Mouse (Mus musculus): ENCODE results near the gene Pacrg.

GRCm38 (mm10) chr17:10454406-10454805 is 385.7 kb downstream of the Pacrg start:
- TF ChIP-seq HCFC1 (IDR thresholded peaks at IDR 0.05; ENCODE audit: low read depth, low read length): no peak
- TF ChIP-seq POLR2AphosphoS2 (IDR thresholded peaks at IDR 0.05; ENCODE audit: low read depth, low read length): no peak
- no peak for TF ChIP-seq ZC3H11A (IDR thresholded peaks at IDR 0.05; ENCODE audit: low read depth, low read length)
- TF ChIP-seq CTCF (conservative IDR thresholded peaks at IDR 0.05 in 1 of 2, IDR thresholded peaks at IDR 0.05 in 1 of 2; ENCODE audit: low read depth in 2 of 2, low read length in 2 of 2): no peak
- TF ChIP-seq ZNF384 (IDR thresholded peaks at IDR 0.05; ENCODE audit: low read depth, low read length): no peak
- no peak for TF ChIP-seq CHD2 (IDR thresholded peaks at IDR 0.05; ENCODE audit: low read length)
- TF ChIP-seq EP300 (IDR thresholded peaks at IDR 0.05; ENCODE audit: low read length): no peak
- no peak for TF ChIP-seq POLR2A (IDR thresholded peaks at IDR 0.05; ENCODE audit: low read depth, low read length)
- no peak for TF ChIP-seq KAT2A (IDR thresholded peaks at IDR 0.05; ENCODE audit: insufficient replicate concordance, low read length)
- TF ChIP-seq MYC (IDR thresholded peaks at IDR 0.05; ENCODE audit: low read depth, low read length): no peak
- no peak for TF ChIP-seq USF2 (conservative IDR thresholded peaks at IDR 0.05; ENCODE audit: low read depth, low read length)
- no peak for TF ChIP-seq TCF12 (IDR thresholded peaks at IDR 0.05; ENCODE audit: low read depth, low read length)
